Mouse (Mus musculus) midbrain, embryonic 13.5 days (tissue): ENCODE measurements around the gene Arl15. TPM values are rescaled to one million over a fixed set of nuclear protein-coding genes. Genes with fewer than 3 reads are reported as not detected.

Source experiments
- ATAC-seq: fragments of 200-750 bp; cut with Nextera tagmentation; 2 replicates; pipeline ENCODE4 v1.8.0; 2017; ENCODE audit warnings: mild to moderate bottlenecking, moderate TSS enrichment, moderate library complexity
- H3K27ac ChIP-seq: fragments of 300-500 bp; sonication (generic); 2 replicates; pipeline ENCODE4 v1.5.1; 2015; ENCODE audit warnings: inconsistent platforms, mild to moderate bottlenecking, moderate library complexity
- H3K27me3 ChIP-seq: fragments of 300-500 bp; sonication (generic); 2 replicates; pipeline ENCODE4 v1.6.1; 2015; ENCODE audit warnings: mild to moderate bottlenecking, inconsistent platforms
- H3K36me3 ChIP-seq: fragments of 300-500 bp; sonication (generic); 2 replicates; pipeline ENCODE4 v1.6.1; 2015; ENCODE audit warnings: mild to moderate bottlenecking, inconsistent platforms
- H3K4me1 ChIP-seq: fragments of 300-500 bp; sonication (generic); replicated peaks from 2 replicates; pipeline ENCODE4 v1.6.1; 2015; ENCODE audit warnings: inconsistent platforms
- H3K4me2 ChIP-seq: fragments of 300-500 bp; sonication (generic); replicated peaks from 2 replicates; pipeline ENCODE4 v1.6.1; 2015; ENCODE audit warnings: moderate library complexity, mild to moderate bottlenecking, inconsistent platforms
- H3K4me3 ChIP-seq: fragments of 300-500 bp; sonication (generic); replicated peaks from 2 replicates; pipeline ENCODE4 v1.5.1; 2015; ENCODE audit warnings: mild to moderate bottlenecking, inconsistent platforms
- H3K9ac ChIP-seq: fragments of 300-500 bp; sonication (generic); replicated peaks from 2 replicates; pipeline ENCODE4 v1.6.1; 2015; ENCODE audit warnings: mild to moderate bottlenecking, inconsistent platforms
- H3K9me3 ChIP-seq: fragments of 300-500 bp; sonication (generic); 2 replicates; pipeline ENCODE4 v1.6.1; 2016; ENCODE audit warnings: mild to moderate bottlenecking, inconsistent platforms
- WGBS: fragments of 180-500 bp; shearing (Covaris S2); methylation state at CpG from one replicate; pipeline ENCODE4 v1.1.7; 2015; 5-methylcytosine and 5-hydroxymethylcytosine counted together
- polyA plus RNA-seq: library from polyadenylated mRNA; unstranded; fragments of >200 nt; fragmentation: Nextera tagmentation; extraction: Ambion mirVana; gene quantifications from 2 replicates; pipeline ENCODE4 v1.2.1, GENCODE M21; 2015

The Arl15 gene
- polyA plus RNA-seq, 1 experiment from 2014 or later = 15.0 TPM

DNA sequence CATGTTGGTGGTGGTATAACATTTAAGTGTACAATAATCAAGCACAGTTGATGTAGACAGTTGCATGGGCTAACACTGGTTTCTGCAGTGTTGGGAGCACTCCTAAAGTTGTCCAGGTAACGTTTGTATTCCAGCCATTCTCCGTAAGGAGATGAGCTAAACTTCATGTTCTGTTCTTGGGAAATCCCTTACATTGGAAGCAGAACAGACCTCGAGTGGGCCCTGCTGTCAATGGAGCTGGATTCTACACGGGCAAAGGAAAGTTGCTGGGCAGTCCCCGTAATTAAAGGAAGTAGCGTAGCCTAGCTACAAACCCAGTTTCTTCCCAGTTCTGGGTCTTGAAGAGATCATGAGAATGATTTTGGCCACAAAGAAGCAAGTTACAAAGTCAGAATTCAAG, 285.4 kb downstream of the Arl15 start:
- 91% methylated on average over 6 of the region's 6 CpGs for WGBS
- H3K4me1 ChIP-seq = peaks cover 22% of the 10 kb centered on the region

GRCm38 (mm10) chr13:114080491-114080890, 286.2 kb downstream of the Arl15 start:
- H3K4me1 ChIP-seq = peaks cover 18% of the 10 kb centered on the region
- H3K9ac ChIP-seq = no peak overlapping the region
- ATAC-seq = no peak
- H3K36me3 ChIP-seq = no peaks in the 10 kb centered on the region
- H3K4me3 ChIP-seq = no peak overlapping the region
- no peaks in the 10 kb centered on the region for H3K27me3 ChIP-seq
- H3K9me3 ChIP-seq = no peaks in the 10 kb centered on the region
- no peak overlapping the region for H3K27ac ChIP-seq
- 89% methylated on average over 8 of the region's 8 CpGs for WGBS
- H3K4me2 ChIP-seq = no peak overlapping the region

More for the DNA sequence above, 285.4 kb downstream of the Arl15 start:
- H3K9ac ChIP-seq = no peak overlapping the region
- H3K36me3 ChIP-seq = no peaks in the 10 kb centered on the region
- no peaks in the 10 kb centered on the region for H3K27me3 ChIP-seq
- no peak overlapping the region for H3K4me2 ChIP-seq
- H3K27ac ChIP-seq = no peak overlapping the region
- no peaks in the 10 kb centered on the region for H3K9me3 ChIP-seq
- ATAC-seq = no peak
- H3K4me3 ChIP-seq = no peak overlapping the region

DNA sequence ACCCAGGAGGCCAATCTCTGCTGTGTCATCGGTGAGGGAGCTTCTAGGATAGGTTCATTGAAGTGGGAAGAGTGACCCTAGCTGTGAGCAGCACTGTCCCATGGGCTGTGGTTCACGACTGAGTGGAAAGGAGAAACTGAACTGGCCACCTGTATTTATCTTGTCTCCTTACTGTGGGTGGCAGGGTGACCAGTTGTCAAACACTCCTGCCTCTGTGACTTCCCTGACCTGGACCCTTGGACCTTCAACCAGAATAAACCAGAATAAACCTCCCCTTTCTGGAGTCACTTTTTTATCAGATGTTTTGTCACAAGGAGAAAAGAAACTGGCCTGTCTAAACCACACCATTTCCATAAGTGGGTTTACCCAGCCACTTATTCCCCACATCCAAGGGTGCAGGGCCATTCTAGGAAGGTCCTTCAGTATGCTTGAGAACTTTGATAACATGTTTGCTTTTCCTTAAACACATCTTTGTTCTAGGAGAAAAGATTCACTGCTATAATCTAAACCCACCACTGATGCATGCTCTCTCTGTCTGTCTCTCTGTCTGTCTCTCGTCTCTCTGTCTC, 289.3 kb downstream of the Arl15 start:
- Histone ChIP-seq H3K27me3 (no peaks in the 10 kb centered on the region), H3K27ac (no peak overlapping the region), H3K4me2 (no peak overlapping the region), H3K36me3 (no peaks in the 10 kb centered on the region), H3K4me3 (no peak overlapping the region), H3K9me3 (no peaks in the 10 kb centered on the region), H3K9ac (no peak overlapping the region), H3K4me1 (peaks cover 2% of the 10 kb centered on the region)
- WGBS = 84% methylated on average over 3 of the region's 3 CpGs
- ATAC-seq = no peak

DNA sequence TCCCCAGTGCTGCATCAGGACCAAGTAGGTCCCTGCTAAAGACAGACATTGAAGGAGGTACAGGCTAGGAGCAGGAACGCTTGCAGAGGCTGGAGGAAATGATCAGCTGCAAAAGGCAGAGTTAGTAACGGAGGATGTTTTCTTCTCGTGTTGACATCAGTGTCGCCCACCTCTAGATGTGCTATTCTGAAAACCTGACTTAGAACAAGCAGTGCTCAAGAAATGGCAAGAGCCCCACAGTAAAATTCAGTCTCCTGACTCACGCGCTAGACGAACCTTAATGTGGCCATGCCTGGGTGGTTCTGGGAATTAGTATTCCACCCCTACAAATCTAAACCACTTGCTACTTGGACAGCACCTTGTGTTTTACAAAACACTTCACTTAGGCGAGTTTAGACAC, 291.1 kb downstream of the Arl15 start:
- no peaks in the 10 kb centered on the region for H3K4me1 ChIP-seq
- H3K9me3 ChIP-seq = no peaks in the 10 kb centered on the region
- H3K9ac ChIP-seq = no peak overlapping the region
- no peak for ATAC-seq
- WGBS = 86% methylated on average over 8 of the region's 8 CpGs
- no peaks in the 10 kb centered on the region for H3K36me3 ChIP-seq
- no peak overlapping the region for H3K27ac ChIP-seq
- H3K27me3 ChIP-seq = no peaks in the 10 kb centered on the region
- no peak overlapping the region for H3K4me3 ChIP-seq
- H3K4me2 ChIP-seq = no peak overlapping the region

DNA sequence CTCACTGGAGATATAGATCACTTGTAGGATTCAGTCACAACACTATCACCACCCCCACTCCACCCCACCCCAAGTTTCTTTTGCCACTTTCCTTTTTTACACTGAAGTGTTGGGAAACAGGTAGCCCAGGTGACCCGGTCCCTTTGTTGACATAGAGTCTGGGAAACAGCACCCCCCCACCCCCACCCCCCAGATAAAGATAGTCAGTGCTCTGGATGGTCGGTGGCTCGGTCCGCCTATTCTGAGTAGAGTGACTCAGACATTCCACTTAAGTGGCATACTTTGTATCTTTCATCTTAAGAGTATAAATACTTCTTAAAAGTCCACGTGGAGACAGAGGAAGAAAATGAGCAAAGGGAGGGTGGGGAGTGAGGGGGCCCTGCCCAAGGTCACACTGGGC, 292.0 kb downstream of the Arl15 start:
- WGBS = 81% methylated on average over 5 of the region's 5 CpGs
- no peak for ATAC-seq
- H3K4me2 ChIP-seq = no peak overlapping the region
- H3K4me3 ChIP-seq = no peak overlapping the region
- H3K27me3 ChIP-seq = no peaks in the 10 kb centered on the region
- H3K9me3 ChIP-seq = no peaks in the 10 kb centered on the region
- H3K27ac ChIP-seq = no peak overlapping the region
- no peaks in the 10 kb centered on the region for H3K36me3 ChIP-seq
- H3K9ac ChIP-seq = no peak overlapping the region
- no peaks in the 10 kb centered on the region for H3K4me1 ChIP-seq

DNA sequence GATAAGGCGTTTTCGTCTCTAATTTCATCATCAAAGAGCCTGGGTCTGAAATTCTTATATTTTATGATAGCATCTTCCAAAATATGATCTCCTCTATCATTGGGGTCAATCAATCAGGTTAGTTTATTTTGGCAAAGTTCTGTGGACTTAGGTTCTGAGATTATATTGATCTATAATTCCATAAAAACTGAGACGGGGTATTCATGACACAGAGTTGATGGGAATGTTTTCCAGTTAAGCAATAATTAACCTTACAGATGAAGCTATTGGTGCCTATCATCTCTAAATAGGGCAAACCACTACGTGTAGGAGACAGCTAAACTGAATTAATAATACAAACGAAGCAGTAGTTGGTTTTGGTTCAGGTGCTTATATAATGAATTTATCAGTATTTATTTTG, 292.5 kb downstream of the Arl15 start:
- 95% methylated on average over 5 of the region's 5 CpGs for WGBS
- Histone ChIP-seq H3K4me3 (no peak overlapping the region), H3K4me2 (no peak overlapping the region), H3K27ac (no peak overlapping the region), H3K9ac (no peak overlapping the region), H3K4me1 (no peaks in the 10 kb centered on the region), H3K36me3 (no peaks in the 10 kb centered on the region), H3K9me3 (no peaks in the 10 kb centered on the region), H3K27me3 (no peaks in the 10 kb centered on the region)
- ATAC-seq = no peak

DNA sequence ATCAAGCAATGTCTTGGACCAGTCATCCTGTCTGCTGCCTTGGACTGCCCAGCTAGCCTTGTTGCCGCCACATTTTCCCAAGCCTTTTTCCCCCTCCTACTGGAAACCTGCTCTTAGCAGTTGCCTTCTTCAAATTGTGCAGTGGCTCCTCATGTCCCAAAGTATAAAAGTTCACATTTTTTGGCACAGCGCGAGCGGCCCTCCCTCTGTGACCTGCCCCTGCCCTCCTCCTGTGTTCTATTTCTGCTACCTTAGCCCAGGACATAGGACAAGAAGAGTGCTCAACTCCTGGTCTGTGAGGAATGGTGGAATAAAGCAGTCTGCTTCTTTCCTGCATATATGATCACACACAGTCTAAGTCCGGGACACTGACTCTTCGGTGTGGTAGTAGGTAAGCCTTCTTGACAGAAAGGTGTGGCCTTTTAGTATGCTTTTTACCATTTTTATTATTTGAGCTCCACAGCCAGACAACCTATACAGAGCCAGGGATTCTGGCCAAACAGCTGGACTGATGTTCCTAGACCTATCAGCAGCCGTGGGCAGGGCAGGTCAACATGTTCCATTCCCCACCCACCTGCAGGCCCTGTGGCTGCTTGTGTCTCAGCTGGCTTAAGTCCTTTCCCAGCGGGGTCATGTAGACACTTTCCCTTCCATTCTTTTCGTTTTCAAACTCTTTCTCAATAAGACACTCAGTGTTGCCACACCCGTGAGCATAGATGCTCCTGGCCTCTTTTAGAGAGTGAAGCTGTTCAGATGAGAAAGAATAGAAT, 293.6 kb downstream of the Arl15 start:
- no peak overlapping the region for H3K27ac ChIP-seq
- H3K4me1 ChIP-seq = no peaks in the 10 kb centered on the region
- H3K4me3 ChIP-seq = no peak overlapping the region
- H3K36me3 ChIP-seq = no peaks in the 10 kb centered on the region
- H3K9ac ChIP-seq = no peak overlapping the region
- no peak overlapping the region for H3K4me2 ChIP-seq
- WGBS = 88% methylated on average over 10 of the region's 10 CpGs
- H3K27me3 ChIP-seq = no peaks in the 10 kb centered on the region
- no peak for ATAC-seq
- no peaks in the 10 kb centered on the region for H3K9me3 ChIP-seq

DNA sequence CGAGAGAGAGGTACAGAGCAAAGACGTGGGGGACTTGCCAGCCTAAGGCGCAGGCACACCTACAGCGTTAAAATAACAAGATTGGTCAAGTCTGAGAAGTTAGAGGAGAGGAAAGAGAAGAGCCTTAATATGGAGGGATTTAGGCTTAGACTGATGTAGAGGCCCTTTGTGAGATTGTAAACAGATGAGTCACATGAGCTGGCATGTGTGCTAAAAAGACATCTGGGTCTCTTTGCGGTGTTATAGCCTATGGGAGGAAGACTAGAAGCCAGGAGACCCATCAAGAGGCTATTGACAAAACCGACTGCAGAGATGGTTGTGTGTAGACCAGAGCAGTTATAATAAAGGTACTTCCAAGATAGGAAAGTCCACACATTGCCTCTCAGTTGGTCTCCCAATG, 296.5 kb downstream of the Arl15 start:
- Histone ChIP-seq H3K27me3 (no peaks in the 10 kb centered on the region), H3K4me2 (no peak overlapping the region), H3K27ac (no peak overlapping the region), H3K9me3 (no peaks in the 10 kb centered on the region), H3K36me3 (no peaks in the 10 kb centered on the region), H3K4me1 (no peaks in the 10 kb centered on the region), H3K9ac (no peak overlapping the region), H3K4me3 (no peak overlapping the region)
- WGBS = 91% methylated on average over 6 of the region's 6 CpGs
- ATAC-seq = no peak

GRCm38 (mm10) chr13:114091231-114091630, 296.9 kb downstream of the Arl15 start:
- Histone ChIP-seq H3K27me3 (no peaks in the 10 kb centered on the region), H3K36me3 (no peaks in the 10 kb centered on the region), H3K4me1 (no peaks in the 10 kb centered on the region), H3K9ac (no peak overlapping the region), H3K4me3 (no peak overlapping the region), H3K27ac (no peak overlapping the region), H3K9me3 (no peaks in the 10 kb centered on the region), H3K4me2 (no peak overlapping the region)
- ATAC-seq = no peak
- 88% methylated on average over 9 of the region's 9 CpGs for WGBS

GRCm38 (mm10) chr13:114094151-114094875, 300.0 kb downstream of the Arl15 start:
- H3K27me3 ChIP-seq = no peaks in the 10 kb centered on the region
- WGBS = 93% methylated on average over 7 of the region's 7 CpGs
- no peak overlapping the region for H3K4me2 ChIP-seq

DNA sequence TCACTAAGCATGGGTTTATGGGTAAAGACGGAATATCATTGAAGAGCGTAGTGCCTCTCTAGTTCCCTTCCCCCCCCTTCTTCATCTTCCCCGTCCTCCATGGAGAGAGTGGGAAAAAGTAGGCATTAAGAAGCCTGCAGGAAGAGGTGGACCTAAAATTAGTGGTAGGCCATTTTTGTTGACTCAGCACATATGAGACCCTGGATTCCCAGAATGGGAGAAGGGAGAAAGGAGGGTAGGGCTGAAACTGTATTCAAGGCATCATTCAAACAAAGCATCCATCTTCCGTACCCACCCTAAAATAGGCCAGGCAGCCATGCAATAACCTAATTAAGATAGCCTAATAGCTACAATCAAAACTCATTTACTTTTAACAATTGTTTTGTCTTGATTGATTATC, 301.1 kb downstream of the Arl15 start:
- H3K9ac ChIP-seq = no peak overlapping the region
- H3K9me3 ChIP-seq = no peaks in the 10 kb centered on the region
- H3K4me2 ChIP-seq = no peak overlapping the region
- no peak overlapping the region for H3K4me3 ChIP-seq
- H3K36me3 ChIP-seq = no peaks in the 10 kb centered on the region
- ATAC-seq = no peak
- WGBS = 82% methylated on average over 4 of the region's 4 CpGs
- H3K4me1 ChIP-seq = no peaks in the 10 kb centered on the region
- no peaks in the 10 kb centered on the region for H3K27me3 ChIP-seq
- H3K27ac ChIP-seq = no peak overlapping the region

More at GRCm38 (mm10) chr13:114094151-114094875, 300.0 kb downstream of the Arl15 start:
- no peak overlapping the region for H3K9ac ChIP-seq
- no peaks in the 10 kb centered on the region for H3K9me3 ChIP-seq
- H3K27ac ChIP-seq = no peak overlapping the region
- no peak overlapping the region for H3K4me3 ChIP-seq
- H3K4me1 ChIP-seq = no peaks in the 10 kb centered on the region
- H3K36me3 ChIP-seq = no peaks in the 10 kb centered on the region
- ATAC-seq = no peak

- Histone ChIP-seq H3K36me3 (no peaks in the 10 kb centered on the region), H3K4me2 (no peak overlapping the region), H3K4me1 (no peaks in the 10 kb centered on the region), H3K9ac (no peak overlapping the region), H3K9me3 (no peaks in the 10 kb centered on the region), H3K4me3 (no peak overlapping the region), H3K27me3 (no peaks in the 10 kb centered on the region), H3K27ac (no peak overlapping the region)
- no peak for ATAC-seq
These were observed 302.1 kb downstream of the Arl15 start for GRCm38 (mm10) chr13:114096386-114096785.
